8 mouse cellular contexts compared by ENCODE assay signal in genomic region chr7:28716590-28717281, GRCm38 (mm10). TPM values are rescaled to one million over a fixed set of nuclear protein-coding genes. Genes with fewer than 3 reads are reported as not detected.
DNase-seq lines count a peak whose midpoint lies in the region; ATAC-seq lines count a peak whose summit lies in the region.

Fbxo17 (plus strand) TSS chr7:28716804.

- 1% methylated on average over 36 of the region's 36 CpGs for WGBS in embryonic facial prominence, embryonic 13.5 days
- 1% methylated on average over 36 of the region's 36 CpGs for WGBS in heart, embryonic 13.5 days

- peak; percentile 73 for ATAC-seq in embryonic facial prominence, embryonic 13.5 days (ENCODE audit: insufficient number of reproducible peaks, insufficient read depth, low FRiP score, low TSS enrichment, low read depth)
- ATAC-seq in heart, embryonic 13.5 days (ENCODE audit: extremely low read depth, insufficient number of reproducible peaks, low FRiP score, low TSS enrichment): peak; percentile 69; the same call in 1 of the 2 replicates
- peak; percentile 82 for ATAC-seq in megakaryocyte progenitor cell, adult 5-6 weeks (replicated peaks; ENCODE audit: poor library complexity)

- DNase-seq in CD4-positive, CD25-positive, alpha-beta regulatory T cell, adult 2 months (ENCODE audit: low read depth, low spot score): peak; percentile 75
- DNase-seq in adrenal gland, adult 8-10 months: peak; percentile 55
- DNase-seq in kidney, postnatal 25 days: peak; percentile 62 to 70
- peak; percentile 22 to 45 for DNase-seq in spleen, postnatal 36 days (ENCODE audit: low spot score in 2 of 2)
- no peak for DNase-seq in layer of hippocampus, postnatal 36 days

- no peaks in the 10 kb centered on the region for H3K36me3 ChIP-seq in embryonic facial prominence, embryonic 13.5 days
- no peaks in the 10 kb centered on the region for H3K36me3 ChIP-seq in heart, embryonic 13.5 days

- H3K4me2 ChIP-seq in embryonic facial prominence, embryonic 13.5 days: peak within 1 kb of the TSS; percentile 67
- peak within 1 kb of the TSS; percentile 85 for H3K4me2 ChIP-seq in heart, embryonic 13.5 days

- no peaks in the 10 kb centered on the region for H3K9me3 ChIP-seq in embryonic facial prominence, embryonic 13.5 days
- no peaks in the 10 kb centered on the region for H3K9me3 ChIP-seq in heart, embryonic 13.5 days

- H3K27me3 ChIP-seq in embryonic facial prominence, embryonic 13.5 days: no peaks in the 10 kb centered on the region
- no peaks in the 10 kb centered on the region for H3K27me3 ChIP-seq in heart, embryonic 13.5 days (replicated peaks)

- peak within 1 kb of the TSS; percentile 87 for H3K27ac ChIP-seq in embryonic facial prominence, embryonic 13.5 days
- peak within 1 kb of the TSS; percentile 62 for H3K27ac ChIP-seq in heart, embryonic 13.5 days (replicated peaks)

- H3K4me1 ChIP-seq in embryonic facial prominence, embryonic 13.5 days: peaks cover 23% of the 10 kb centered on the region
- H3K4me1 ChIP-seq in heart, embryonic 13.5 days: peaks cover 52% of the 10 kb centered on the region

- peak within 1 kb of the TSS; percentile 52 for H3K4me3 ChIP-seq in embryonic facial prominence, embryonic 13.5 days
- H3K4me3 ChIP-seq in heart, embryonic 13.5 days: peak within 1 kb of the TSS; percentile 70

- H3K9ac ChIP-seq in embryonic facial prominence, embryonic 13.5 days: peak within 1 kb of the TSS; percentile 77
- H3K9ac ChIP-seq in heart, embryonic 13.5 days: peak within 1 kb of the TSS; percentile 87

RNA-seq across cellular contexts. Expression of gene Fbxo17, which starts in this region (rescaled TPM):
- 1 to 10 TPM; 4.5 to 9.9 (median 6.9) TPM for total RNA-seq in adrenal gland, adult 8-10 months (2022)
- polyA plus RNA-seq in embryonic facial prominence, embryonic 13.5 days (2015; fragmentation: Nextera tagmentation; extraction: Ambion mirVana): 18.1 and 21.6 TPM in 2 replicates
- polyA plus RNA-seq in heart, embryonic 13.5 days (2015; fragmentation: Nextera tagmentation; extraction: Ambion mirVana): 10.6 and 11.4 TPM in 2 replicates
- total RNA-seq in megakaryocyte progenitor cell, adult 5-6 weeks (2015): 1.6 and 2.2 TPM in 2 replicates
- 1.7 and 4.1 TPM in 2 replicates for total RNA-seq in megakaryocyte progenitor cell, adult 5-6 weeks (2017)
- total RNA-seq in layer of hippocampus, postnatal 36 days (2021): 1 to 10 TPM in 1 of 2 experiments, under 1 TPM in 1; 0.92 to 1.3 TPM

Comparison
In these comparisons a context has a peak if more than half of its experiments do, and no peak if none do; other contexts are left out.
1. DNase-seq: peak in CD4-positive, CD25-positive, alpha-beta regulatory T cell, adult 2 months (single experiment), adrenal gland, adult 8-10 months (single experiment), kidney, postnatal 25 days (2 of 2) and spleen, postnatal 36 days (2 of 2); none in layer of hippocampus, postnatal 36 days (0 of 2).
2. Peak in every context shown above with its lines, with median percentiles within 50 percentile points of each other: ATAC-seq.